Mouse (Mus musculus) heart, postnatal 14 days (tissue): ENCODE measurements at regions not wholly inside any gene's neighbourhood (a gene's known extent, or its start where the extent isn't known, plus 50 kb on each side); places are given as distances from the start of the nearest gene placed in this dataset.

ENCODE experiments used
- DNase-seq, 2 experiments: peaks; one replicate each; pipeline ENCODE4 v3.0.0; 2021 to 2022
- intact Hi-C: fragments of 180-260 bp; cut with DNase I; formaldehyde crosslinking; loops from one replicate; pipeline ENCODE4 v1.15.1; 2025

GRCm38 (mm10) chr1:130524744-130525143 is 62.2 kb upstream of the Cd55 start:
- intact Hi-C loops = no loop called here
- no peak for DNase-seq

DNA sequence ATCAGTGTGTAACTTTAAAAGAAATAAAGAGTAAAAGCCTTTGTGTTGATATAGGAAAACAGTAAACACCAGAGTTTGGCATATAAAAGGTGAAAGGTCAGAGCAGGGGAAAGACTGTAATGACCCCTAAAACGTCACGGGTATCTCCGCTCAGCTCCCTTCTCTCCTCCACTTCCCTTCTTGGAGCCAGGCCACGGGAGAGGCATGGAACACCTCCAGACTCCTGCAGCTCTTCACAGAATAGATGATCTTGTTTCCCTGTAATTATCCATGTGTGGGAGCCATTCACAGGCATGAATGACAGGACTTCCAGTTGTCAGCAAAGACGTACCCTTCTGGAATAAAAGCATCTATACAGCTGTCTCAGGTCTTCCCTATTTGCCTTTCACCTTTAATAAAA is 55.3 kb upstream of the Cd55 start:
- intact Hi-C loops = no loop called here
- no peak for DNase-seq

DNA sequence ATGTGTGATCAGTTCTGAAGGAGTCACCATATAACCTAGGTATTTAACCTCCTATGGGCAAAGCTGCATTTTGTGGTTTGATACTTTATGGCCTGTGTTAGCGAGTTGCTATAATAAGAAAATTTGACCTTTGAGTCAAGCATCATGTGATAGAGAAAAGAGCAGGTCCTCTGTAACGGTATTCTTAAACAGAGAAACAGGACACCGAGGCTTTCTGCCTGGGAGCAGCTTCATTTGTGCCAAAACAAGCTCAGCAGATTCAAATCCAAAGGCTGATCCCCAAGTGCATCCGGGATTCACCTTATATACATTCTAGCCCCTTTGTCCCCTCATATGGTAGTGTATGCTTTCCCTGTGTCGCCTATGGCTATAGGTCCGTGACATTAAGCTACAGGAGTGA is 54.1 kb upstream of the Cd55 start:
- DNase-seq = no peak
- intact Hi-C loops = no loop called here

DNA sequence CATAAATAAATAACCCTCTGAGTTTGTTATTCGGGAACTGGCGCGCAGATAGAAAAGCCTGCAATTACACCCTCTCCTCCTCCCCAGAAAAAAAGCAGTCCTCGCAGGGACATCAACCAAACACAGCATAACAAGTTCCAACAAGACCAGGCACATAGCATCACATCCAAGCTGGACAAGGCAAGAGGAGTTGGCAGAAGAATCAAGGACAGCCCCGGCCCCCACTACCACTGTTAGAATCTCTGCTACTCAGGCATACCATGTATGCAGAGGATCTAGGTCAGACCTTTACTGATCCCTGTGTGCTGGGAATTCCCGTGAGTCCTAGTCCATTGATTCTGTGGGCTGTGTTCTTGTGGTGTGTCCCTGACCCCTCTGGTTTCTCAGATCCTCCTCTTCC is 52.8 kb upstream of the Cd55 start:
- DNase-seq = no peak
- intact Hi-C loops = no loop called here

GRCm38 (mm10) chr1:130513482-130513881 is 50.9 kb upstream of the Cd55 start:
- intact Hi-C loops = loop anchor here (5.0 kb wide), 1 partner anchor 51 kb away; the partner anchor contains the start of gene Cd55
- no peak for DNase-seq

GRCm38 (mm10) chr1:130512798-130513405 is 50.4 kb upstream of the Cd55 start:
- intact Hi-C loops = loop anchor here (5.0 kb wide), 1 partner anchor 51 kb away; the partner anchor contains the start of gene Cd55

More at GRCm38 (mm10) chr1:130512798-130513405, 50.4 kb upstream of the Cd55 start:
- DNase-seq = no peak
